ENCODE assay signal across 24 mouse cellular contexts in the genomic region with DNA sequence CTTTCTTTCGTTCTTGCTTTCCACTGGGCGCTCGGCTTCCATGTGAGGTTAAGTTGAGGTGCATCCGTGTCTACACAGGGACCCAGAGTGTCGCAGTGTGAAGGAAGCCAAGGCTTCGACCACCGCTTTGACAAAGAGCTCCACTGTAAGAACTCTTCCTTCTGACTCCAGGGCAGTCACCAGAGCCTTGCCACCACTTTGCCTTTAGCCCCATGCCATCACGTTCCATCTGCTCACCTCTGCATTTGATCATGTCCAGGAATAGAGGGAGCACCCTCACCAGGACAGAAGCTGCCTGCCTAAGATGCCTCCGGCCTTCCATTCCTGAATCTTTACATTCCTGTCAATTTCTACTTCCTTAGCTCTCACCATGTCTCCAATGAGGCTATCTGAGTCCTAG.
"Had no signal": no experiment of that assay in that cellular context is flagged by ENCODE, and none has a peak within 500 bp of the region (broad histone marks: within the 10 kb centered on the region; RNA-seq: fewer than 3 reads in every experiment).

No protein-coding gene starts in this region.

- ATAC-seq: liver, embryonic 12.5 days; midbrain, embryonic 15.5 days had no signal

- H3K27me3 ChIP-seq: liver, embryonic 15.5 days; midbrain, embryonic 15.5 days had no signal

- H3K4me3 ChIP-seq: kidney, embryonic 15.5 days; left cerebral cortex, adult 2 months; liver, embryonic 12.5 days; liver, embryonic 15.5 days; lung, embryonic 15.5 days; megakaryocyte, embryonic 14.5 days; midbrain, embryonic 10.5 days; midbrain, embryonic 15.5 days; neural tube, embryonic 12.5 days; neural tube, embryonic 15.5 days had no signal

- H3K4me2 ChIP-seq: kidney, embryonic 15.5 days; liver, embryonic 12.5 days; liver, embryonic 15.5 days; lung, embryonic 15.5 days; midbrain, embryonic 15.5 days; neural tube, embryonic 12.5 days; neural tube, embryonic 15.5 days had no signal

- H3K9me3 ChIP-seq: kidney, embryonic 15.5 days; liver, embryonic 12.5 days; liver, embryonic 15.5 days; lung, embryonic 15.5 days; megakaryocyte, embryonic 14.5 days; midbrain, embryonic 10.5 days; midbrain, embryonic 15.5 days; neural tube, embryonic 12.5 days; neural tube, embryonic 15.5 days had no signal

- H3K36me3 ChIP-seq: kidney, embryonic 15.5 days; liver, embryonic 12.5 days; liver, embryonic 15.5 days; lung, embryonic 15.5 days; midbrain, embryonic 15.5 days; neural tube, embryonic 12.5 days; neural tube, embryonic 15.5 days had no signal

- H3K4me1 ChIP-seq: kidney, embryonic 15.5 days; liver, embryonic 12.5 days; liver, embryonic 15.5 days; lung, embryonic 15.5 days; neural tube, embryonic 12.5 days had no signal

- DNase-seq: kidney, adult 8-10 months; kidney, postnatal 10 days; kidney, postnatal 36 days; layer of hippocampus, postnatal 36 days; lung, adult 18-20 months; lung, postnatal 10 days; lung, postnatal 36 days; right cerebral cortex, adult 18-20 months; right cerebral cortex, postnatal 14 days; right cerebral cortex, postnatal 4 days; thymus, adult 2 months; thymus, postnatal 14 days; thymus, postnatal 4 days had no signal

- H3K27ac ChIP-seq: kidney, embryonic 15.5 days; left cerebral cortex, adult 2 months; liver, embryonic 12.5 days; liver, embryonic 15.5 days; lung, embryonic 15.5 days; midbrain, embryonic 10.5 days; midbrain, embryonic 15.5 days; neural tube, embryonic 12.5 days; neural tube, embryonic 15.5 days; stomach, postnatal 0 days had no signal

- H3K9ac ChIP-seq: kidney, embryonic 15.5 days; liver, embryonic 12.5 days; liver, embryonic 15.5 days; lung, embryonic 15.5 days; midbrain, embryonic 15.5 days; neural tube, embryonic 12.5 days; neural tube, embryonic 15.5 days had no signal
